Mouse (Mus musculus) C2C12 (cell line): Measurements from ENCODE around the gene Fmnl3. TPM values are rescaled to one million over a fixed set of nuclear protein-coding genes. Genes with fewer than 3 reads are reported as not detected.

Source experiments
- H3K27me3 ChIP-seq: one replicate; pipeline ENCODE4 v1.6.1; 2011; ENCODE audit not compliant: control insufficient read depth, insufficient read depth, insufficient read length
- H3K36me3 ChIP-seq: one replicate; pipeline ENCODE4 v1.6.1; 2011; ENCODE audit not compliant: control insufficient read depth, insufficient read depth
- H3K4me3 ChIP-seq: one replicate; pipeline ENCODE4 v1.5.1; 2011; ENCODE audit warnings: mild to moderate bottlenecking, control low read depth; ENCODE audit not compliant: poor library complexity, insufficient read depth, severe bottlenecking
- H3K79me2 ChIP-seq: one replicate; pipeline ENCODE4 v1.6.1; 2011; ENCODE audit not compliant: control insufficient read depth, insufficient read depth
- H3K79me3 ChIP-seq: one replicate; pipeline ENCODE4 v1.6.1; 2011; ENCODE audit warnings: low read depth, control low read depth
- H3ac ChIP-seq: one replicate; pipeline ENCODE3; 2011; ENCODE audit warnings: low read depth; ENCODE audit not compliant: control insufficient read depth, insufficient read length
- CEBPB ChIP-seq: IDR thresholded peaks from one replicate; pipeline ENCODE4 v1.6.1; 2011; ENCODE audit warnings: low read depth, mild to moderate bottlenecking, control low read depth, moderate library complexity
- CTCF ChIP-seq: IDR thresholded peaks from one replicate; pipeline ENCODE4 v1.5.1; 2011; ENCODE audit not compliant: control insufficient read depth, insufficient read depth, insufficient read length
- FOSL1 ChIP-seq: IDR thresholded peaks from one replicate; pipeline ENCODE4 v1.8.0; 2011; ENCODE audit warnings: mild to moderate bottlenecking, low read length; ENCODE audit not compliant: poor library complexity, insufficient read depth, severe bottlenecking
- MAX ChIP-seq: IDR thresholded peaks from one replicate; pipeline ENCODE4 v1.6.1; 2011; ENCODE audit warnings: mild to moderate bottlenecking, control low read depth
- MYOD1 ChIP-seq: IDR thresholded peaks from one replicate; pipeline ENCODE4 v1.6.1; 2011; ENCODE audit warnings: low read depth; ENCODE audit not compliant: control insufficient read depth, insufficient read length
- MYOG ChIP-seq: IDR thresholded peaks from one replicate; pipeline ENCODE4 v1.6.1; 2011; ENCODE audit not compliant: control insufficient read depth, insufficient read length; ENCODE audit errors: extremely low read depth
- USF1 ChIP-seq: IDR thresholded peaks from one replicate; pipeline ENCODE4 v1.6.1; 2011; ENCODE audit warnings: low read depth, mild to moderate bottlenecking, control low read depth, moderate library complexity
- polyA plus RNA-seq: library from polyadenylated mRNA; unstranded; fragments of >200 nt; fragmentation: generic; extraction: Trizol; gene quantifications from one replicate; pipeline ENCODE4 v1.2.1, GENCODE M21; 2012; ENCODE audit warnings: missing spikeins

Fmnl3 gene
- polyA plus RNA-seq, 1 experiment: 76.6 TPM

DNA sequence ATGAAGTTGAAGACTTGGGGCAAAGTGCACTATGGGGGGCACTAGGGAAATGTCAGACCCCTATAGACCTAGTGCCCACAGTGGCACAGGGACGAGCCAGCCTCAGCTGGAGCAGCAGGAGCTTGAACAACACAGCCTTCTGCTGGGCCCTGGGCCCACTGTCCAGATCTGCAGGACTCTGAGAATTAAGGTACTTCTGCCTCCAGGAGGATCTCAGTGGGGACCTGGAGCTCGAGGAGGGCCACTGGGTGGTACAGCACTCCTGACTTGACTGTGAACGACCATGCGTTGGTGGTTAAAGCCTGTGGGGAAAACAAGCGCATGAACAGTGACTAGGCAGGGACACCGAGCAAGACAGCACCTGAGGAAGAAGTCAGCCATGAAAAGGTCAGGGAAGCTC is 52.2 kb downstream of the Fmnl3 start:
- H3K27me3 ChIP-seq: no peaks in the 10 kb centered on the region
- H3K79me3 ChIP-seq: no peaks in the 10 kb centered on the region
- H3K79me2 ChIP-seq: no peaks in the 10 kb centered on the region
- no peak overlapping the region for H3K4me3 ChIP-seq
- no peak for TF ChIP-seq CEBPB
- TF ChIP-seq MYOD1: no peak
- no peak for TF ChIP-seq CTCF
- no peak for TF ChIP-seq MAX
- no peak for TF ChIP-seq USF1
- TF ChIP-seq MYOG: no peak
- TF ChIP-seq FOSL1: no peak
- H3ac ChIP-seq: no peak overlapping the region
- peaks cover 80% of the 10 kb centered on the region for H3K36me3 ChIP-seq

DNA sequence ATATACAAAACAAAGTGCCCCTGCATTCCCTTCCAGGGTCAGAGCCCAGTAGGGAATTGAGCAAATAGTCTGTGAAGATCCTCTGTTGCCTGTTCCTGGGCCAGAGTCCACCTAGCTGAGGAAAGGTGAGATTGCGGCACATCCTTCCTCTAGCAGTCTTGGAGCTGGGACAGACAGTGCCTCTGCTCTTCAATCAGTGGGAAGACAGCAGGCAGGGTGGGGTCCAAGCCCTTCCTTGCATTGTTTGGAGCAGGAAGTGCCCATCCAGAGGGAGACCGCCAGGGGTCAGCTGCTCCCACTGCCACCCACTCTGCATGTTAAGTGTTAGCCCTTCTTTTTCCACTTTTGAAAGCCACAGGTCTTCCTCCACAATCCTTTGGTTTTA is 53.0 kb downstream of the Fmnl3 start:
- Histone ChIP-seq H3K36me3 (peaks cover 77% of the 10 kb centered on the region), H3K79me3 (no peaks in the 10 kb centered on the region), H3K4me3 (no peak overlapping the region), H3K27me3 (no peaks in the 10 kb centered on the region), H3K79me2 (no peaks in the 10 kb centered on the region), H3ac (no peak overlapping the region)
- TF ChIP-seq MYOG: no peak
- TF ChIP-seq CTCF: no peak
- TF ChIP-seq CEBPB: no peak
- TF ChIP-seq FOSL1: no peak
- TF ChIP-seq MAX: no peak
- TF ChIP-seq MYOD1: no peak
- TF ChIP-seq USF1: no peak

DNA sequence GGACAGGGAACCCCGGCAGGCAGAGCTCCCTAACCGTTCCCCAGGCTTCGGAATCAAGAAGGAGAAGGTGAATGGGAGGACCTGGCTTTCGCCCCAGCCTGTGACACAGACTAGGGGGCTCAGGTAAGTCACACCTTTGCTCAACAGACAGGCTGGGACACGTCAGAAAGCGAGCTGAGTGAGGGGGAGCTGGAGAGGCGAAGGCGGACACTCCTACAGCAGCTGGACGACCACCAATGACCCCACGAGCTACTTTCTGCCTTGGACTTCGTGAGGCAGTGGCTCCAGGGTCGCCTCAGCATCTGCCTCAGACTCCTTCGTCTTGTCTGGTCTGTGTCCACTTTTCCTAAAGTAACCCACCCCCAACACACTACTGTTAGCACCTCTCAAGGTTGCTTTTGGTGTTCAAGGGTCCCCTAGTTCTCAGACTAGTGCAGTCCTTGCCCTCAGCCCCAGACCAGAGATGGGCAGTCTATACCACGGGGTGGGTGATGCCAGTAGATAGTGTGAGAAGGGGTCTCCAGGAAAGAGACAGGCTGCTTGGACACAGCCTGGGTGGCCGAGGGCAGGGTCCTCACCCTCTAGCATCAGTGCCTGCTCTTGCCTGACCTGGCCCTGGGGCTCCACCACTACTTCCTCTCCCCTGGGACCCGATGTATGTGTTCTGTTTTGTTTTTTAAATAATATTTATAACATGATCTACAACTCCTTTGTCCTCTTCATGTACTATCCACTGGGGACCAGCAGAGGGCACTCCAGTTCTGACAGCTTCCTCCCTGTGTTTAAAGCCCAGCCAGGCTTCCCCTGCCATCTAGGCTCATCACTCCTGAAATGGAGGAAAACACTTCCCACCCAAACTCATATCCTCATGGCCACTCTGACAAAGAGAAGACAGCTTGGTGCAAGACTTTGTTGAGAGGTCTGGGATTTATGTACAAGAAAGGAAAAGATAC is 53.7 kb downstream of the Fmnl3 start:
- Histone ChIP-seq H3K79me2 (no peaks in the 10 kb centered on the region), H3K4me3 (no peak overlapping the region), H3K79me3 (no peaks in the 10 kb centered on the region), H3ac (no peak overlapping the region), H3K27me3 (no peaks in the 10 kb centered on the region), H3K36me3 (peaks cover 77% of the 10 kb centered on the region)
- TF ChIP-seq MYOG (no peak), CTCF (peak; percentile 49)

DNA sequence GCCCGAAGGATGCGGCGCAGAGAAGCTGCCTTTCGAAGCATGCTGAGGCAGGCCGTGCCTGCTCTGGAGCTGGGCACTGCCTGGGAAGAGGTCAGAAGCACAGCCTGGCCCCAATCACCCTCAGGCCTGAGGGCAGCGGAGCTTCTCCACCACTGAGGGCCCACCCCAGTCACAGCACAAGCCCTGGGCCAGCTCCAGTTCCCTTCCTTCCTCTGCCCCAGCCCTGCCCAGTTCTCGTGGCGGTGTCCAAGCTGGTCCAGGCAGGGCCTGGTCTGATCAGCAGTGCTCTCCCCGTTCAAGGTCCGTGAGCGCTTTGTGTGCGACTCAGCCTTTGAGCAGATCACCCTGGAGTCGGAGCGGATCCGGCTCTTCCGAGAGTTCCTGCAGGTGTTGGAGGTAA is 55.4 kb downstream of the Fmnl3 start:
- Histone ChIP-seq H3K4me3 (no peak overlapping the region), H3K36me3 (peaks cover 74% of the 10 kb centered on the region), H3K79me2 (no peaks in the 10 kb centered on the region), H3ac (no peak overlapping the region), H3K79me3 (no peaks in the 10 kb centered on the region), H3K27me3 (no peaks in the 10 kb centered on the region)
- TF ChIP-seq USF1 (no peak), FOSL1 (no peak), MYOG (no peak), MAX (no peak)

DNA sequence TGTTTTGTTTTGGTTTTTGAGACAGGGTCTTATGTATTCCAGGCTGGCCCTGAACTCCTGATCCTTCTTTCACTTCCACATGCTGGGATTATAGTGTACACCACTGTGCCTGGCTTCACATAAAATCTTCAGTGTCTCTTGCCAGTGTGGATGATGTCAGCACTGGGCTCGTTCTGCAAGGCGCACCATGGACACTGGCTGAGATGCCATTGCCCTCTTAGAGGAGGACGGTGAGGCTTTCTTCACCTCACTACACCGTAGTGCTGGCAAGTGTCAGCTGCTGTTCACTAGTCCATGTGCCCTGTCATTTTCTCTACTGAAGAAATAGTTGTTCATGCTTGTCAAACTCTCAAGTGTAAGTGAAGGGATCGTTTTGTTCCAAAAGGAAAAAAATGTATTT is 59.7 kb downstream of the Fmnl3 start:
- no peak overlapping the region for H3ac ChIP-seq
- no peaks in the 10 kb centered on the region for H3K27me3 ChIP-seq
- TF ChIP-seq CEBPB: no peak
- TF ChIP-seq MAX: no peak
- TF ChIP-seq USF1: no peak
- no peak for TF ChIP-seq FOSL1
- no peak for TF ChIP-seq CTCF
- no peak for TF ChIP-seq MYOD1
- no peak for TF ChIP-seq MYOG
- H3K79me2 ChIP-seq: no peaks in the 10 kb centered on the region
- H3K36me3 ChIP-seq: peaks cover 66% of the 10 kb centered on the region
- H3K4me3 ChIP-seq: no peak overlapping the region
- H3K79me3 ChIP-seq: no peaks in the 10 kb centered on the region

DNA sequence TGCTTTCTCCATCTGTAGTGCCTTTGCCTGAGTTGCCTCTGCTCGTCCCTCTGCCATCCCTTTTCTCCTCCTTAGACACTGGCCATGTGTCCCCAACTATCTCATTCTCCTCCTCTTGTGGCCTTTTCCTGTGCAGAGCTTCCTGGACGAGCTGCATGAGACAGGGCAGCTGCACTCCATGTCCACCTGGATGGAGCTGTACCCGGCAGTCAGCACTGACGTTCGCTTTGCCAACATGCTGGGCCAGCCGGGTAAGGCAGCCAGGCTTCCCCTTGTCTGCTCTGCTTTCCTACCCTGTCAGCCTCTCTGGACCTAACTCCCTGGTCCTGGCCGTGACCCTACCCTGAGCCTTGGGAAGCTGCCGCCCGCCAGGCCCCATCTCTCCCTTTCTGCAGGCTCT is 60.7 kb downstream of the Fmnl3 start:
- H3K36me3 ChIP-seq: peaks cover 60% of the 10 kb centered on the region
- H3ac ChIP-seq: no peak overlapping the region
- H3K27me3 ChIP-seq: no peaks in the 10 kb centered on the region
- no peak overlapping the region for H3K4me3 ChIP-seq
- no peaks in the 10 kb centered on the region for H3K79me3 ChIP-seq
- TF ChIP-seq MYOG (no peak), CEBPB (no peak), CTCF (no peak), MAX (no peak), MYOD1 (no peak), FOSL1 (no peak), USF1 (no peak)
- no peaks in the 10 kb centered on the region for H3K79me2 ChIP-seq
